Mouse (Mus musculus) hindbrain, embryonic 16.5 days (tissue): ENCODE measurements around the gene Cttnbp2. TPM values are rescaled to one million over a fixed set of nuclear protein-coding genes. Genes with fewer than 3 reads are reported as not detected.

Experiments
- ATAC-seq: fragments of 200-750 bp; cut with Nextera tagmentation; 2 replicates; pipeline ENCODE4 v1.8.0; 2017; ENCODE audit warnings: moderate TSS enrichment, moderate library complexity
- H3K27ac ChIP-seq: fragments of 300-500 bp; sonication (generic); 2 replicates; pipeline ENCODE4 v1.5.1; 2014; ENCODE audit warnings: low read depth, mild to moderate bottlenecking, control low read depth, low read length, moderate library complexity
- H3K27me3 ChIP-seq: fragments of 300-500 bp; sonication (generic); replicated peaks from 2 replicates; pipeline ENCODE4 v1.6.1; 2014; ENCODE audit warnings: low read length; ENCODE audit not compliant: control insufficient read depth, insufficient read depth
- H3K36me3 ChIP-seq: fragments of 300-500 bp; sonication (generic); 2 replicates; pipeline ENCODE4 v1.6.1; 2014; ENCODE audit warnings: mild to moderate bottlenecking, low read length, moderate library complexity, mixed read lengths; ENCODE audit not compliant: control insufficient read depth, insufficient read depth
- H3K4me1 ChIP-seq: fragments of 300-500 bp; sonication (generic); 2 replicates; pipeline ENCODE4 v1.6.1; 2014; ENCODE audit warnings: low read depth, low read length; ENCODE audit not compliant: control insufficient read depth, insufficient read depth
- H3K4me2 ChIP-seq: fragments of 300-500 bp; sonication (generic); 2 replicates; pipeline ENCODE4 v1.6.1; 2014; ENCODE audit warnings: mild to moderate bottlenecking, low read length, control low read depth, moderate library complexity
- H3K4me3 ChIP-seq: fragments of 300-500 bp; sonication (generic); 2 replicates; pipeline ENCODE4 v1.5.1; 2014; ENCODE audit warnings: mild to moderate bottlenecking, low read length, control low read depth, moderate library complexity
- H3K9ac ChIP-seq: fragments of 300-500 bp; sonication (generic); 2 replicates; pipeline ENCODE4 v1.6.1; 2014; ENCODE audit warnings: low read depth, mild to moderate bottlenecking, control low read depth, low read length, moderate library complexity
- H3K9me3 ChIP-seq: fragments of 300-500 bp; sonication (generic); 2 replicates; pipeline ENCODE4 v1.6.1; 2014; ENCODE audit warnings: mild to moderate bottlenecking, low read length, moderate library complexity; ENCODE audit not compliant: control insufficient read depth
- WGBS: fragments of 180-500 bp; shearing (Covaris S2); extraction: QIAGEN DNeasy Blood & Tissue Kit; methylation state at CpG from one replicate; pipeline ENCODE4 v1.1.7; 2014; 5-methylcytosine and 5-hydroxymethylcytosine counted together
- polyA plus RNA-seq: library from polyadenylated mRNA; unstranded; fragments of >200 nt; fragmentation: Nextera tagmentation; extraction: Ambion mirVana; gene quantifications from 2 replicates; pipeline ENCODE4 v1.2.1, GENCODE M21; 2015

Gene Cttnbp2
- polyA plus RNA-seq, 1 experiment from 2014 or later, result 44.5 TPM

GRCm38 (mm10) chr6:18432362-18432761 is 82.3 kb downstream of the Cttnbp2 start:
- H3K9ac ChIP-seq, result no peak overlapping the region
- H3K27me3 ChIP-seq, result no peaks in the 10 kb centered on the region
- no peak overlapping the region for H3K27ac ChIP-seq
- no peaks in the 10 kb centered on the region for H3K4me1 ChIP-seq
- H3K4me3 ChIP-seq, result no peak overlapping the region
- WGBS, result 80% methylated on average over 3 of the region's 3 CpGs
- H3K36me3 ChIP-seq, result peaks cover 10% of the 10 kb centered on the region
- H3K4me2 ChIP-seq, result no peak overlapping the region
- no peaks in the 10 kb centered on the region for H3K9me3 ChIP-seq
- no peak for ATAC-seq

GRCm38 (mm10) chr6:18431891-18432290 is 82.8 kb downstream of the Cttnbp2 start:
- Histone ChIP-seq H3K27ac (no peak overlapping the region), H3K36me3 (peaks cover 10% of the 10 kb centered on the region), H3K4me1 (no peaks in the 10 kb centered on the region), H3K4me3 (no peak overlapping the region), H3K27me3 (no peaks in the 10 kb centered on the region), H3K4me2 (no peak overlapping the region), H3K9me3 (no peaks in the 10 kb centered on the region), H3K9ac (no peak overlapping the region)
- 97% methylated on average over 2 of the region's 2 CpGs for WGBS
- no peak for ATAC-seq

GRCm38 (mm10) chr6:18430062-18430461 is 84.6 kb downstream of the Cttnbp2 start:
- ATAC-seq, result no peak
- WGBS, result 55% methylated on average over 3 of the region's 3 CpGs
- Histone ChIP-seq H3K27me3 (no peaks in the 10 kb centered on the region), H3K9me3 (no peaks in the 10 kb centered on the region), H3K4me1 (no peaks in the 10 kb centered on the region), H3K27ac (no peak overlapping the region), H3K4me2 (no peak overlapping the region), H3K9ac (no peak overlapping the region), H3K36me3 (peaks cover 9% of the 10 kb centered on the region), H3K4me3 (no peak overlapping the region)

GRCm38 (mm10) chr6:18424822-18425221 is 89.8 kb downstream of the Cttnbp2 start:
- Histone ChIP-seq H3K27ac (no peak overlapping the region), H3K27me3 (no peaks in the 10 kb centered on the region), H3K4me3 (no peak overlapping the region), H3K4me1 (no peaks in the 10 kb centered on the region), H3K36me3 (no peaks in the 10 kb centered on the region), H3K9ac (no peak overlapping the region), H3K9me3 (no peaks in the 10 kb centered on the region), H3K4me2 (no peak overlapping the region)
- WGBS, result 78% methylated on average over 6 of the region's 6 CpGs
- no peak for ATAC-seq

GRCm38 (mm10) chr6:18424367-18424766 is 90.3 kb downstream of the Cttnbp2 start:
- Histone ChIP-seq H3K9me3 (no peaks in the 10 kb centered on the region), H3K27ac (no peak overlapping the region), H3K4me3 (no peak overlapping the region), H3K4me2 (no peak overlapping the region), H3K4me1 (no peaks in the 10 kb centered on the region), H3K36me3 (no peaks in the 10 kb centered on the region), H3K27me3 (no peaks in the 10 kb centered on the region), H3K9ac (no peak overlapping the region)
- ATAC-seq, result no peak
- WGBS, result 71% methylated on average over 3 of the region's 3 CpGs

- WGBS, result 72% methylated on average over 6 of the region's 6 CpGs
- Histone ChIP-seq H3K9me3 (no peaks in the 10 kb centered on the region), H3K4me3 (no peak overlapping the region), H3K27ac (no peak overlapping the region), H3K9ac (no peak overlapping the region), H3K4me1 (no peaks in the 10 kb centered on the region), H3K4me2 (no peak overlapping the region), H3K27me3 (no peaks in the 10 kb centered on the region), H3K36me3 (peaks cover 3% of the 10 kb centered on the region; the same call in 1 of the 2 replicates)
- ATAC-seq, result no peak
These were observed 91.5 kb downstream of the Cttnbp2 start for GRCm38 (mm10) chr6:18423112-18423511.

GRCm38 (mm10) chr6:18421561-18421960 is 93.1 kb downstream of the Cttnbp2 start:
- Histone ChIP-seq H3K4me1 (no peaks in the 10 kb centered on the region), H3K4me2 (no peak overlapping the region), H3K9me3 (no peaks in the 10 kb centered on the region), H3K36me3 (peaks cover 3% of the 10 kb centered on the region; the same call in 1 of the 2 replicates), H3K9ac (no peak overlapping the region), H3K4me3 (no peak overlapping the region), H3K27ac (no peak overlapping the region), H3K27me3 (no peaks in the 10 kb centered on the region)
- no peak for ATAC-seq
- WGBS, result 41% methylated on average over 2 of the region's 2 CpGs

GRCm38 (mm10) chr6:18420660-18421059 is 94.0 kb downstream of the Cttnbp2 start:
- Histone ChIP-seq H3K9ac (no peak overlapping the region), H3K36me3 (peaks cover 3% of the 10 kb centered on the region; the same call in 1 of the 2 replicates), H3K27me3 (no peaks in the 10 kb centered on the region), H3K4me2 (no peak overlapping the region), H3K27ac (no peak overlapping the region), H3K4me3 (no peak overlapping the region), H3K9me3 (no peaks in the 10 kb centered on the region), H3K4me1 (no peaks in the 10 kb centered on the region)
- peak; percentile 77 for ATAC-seq
- WGBS, result 42% methylated on average over 9 of the region's 9 CpGs

- WGBS, result 72% methylated on average over 6 of the region's 6 CpGs
- no peak for ATAC-seq
- H3K27me3 ChIP-seq, result no peaks in the 10 kb centered on the region
These were observed 96.7 kb downstream of the Cttnbp2 start for GRCm38 (mm10) chr6:18417866-18418454.

More at GRCm38 (mm10) chr6:18417866-18418454, 96.7 kb downstream of the Cttnbp2 start:
- H3K9me3 ChIP-seq, result no peaks in the 10 kb centered on the region
- H3K27ac ChIP-seq, result no peak overlapping the region
- H3K4me3 ChIP-seq, result no peak overlapping the region
- no peak overlapping the region for H3K9ac ChIP-seq
- H3K36me3 ChIP-seq, result peaks cover 8% of the 10 kb centered on the region
- H3K4me2 ChIP-seq, result no peak overlapping the region
- no peaks in the 10 kb centered on the region for H3K4me1 ChIP-seq
